Mouse (Mus musculus) forebrain, embryonic 15.5 days (tissue): ENCODE measurements at regions not wholly inside any gene's neighbourhood (a gene's known extent, or its start where the extent isn't known, plus 50 kb on each side); places are given as distances from the start of the nearest gene placed in this dataset.
A peak's percentile ranks its signal among the peaks of the same experiment; 100 is the strongest.

Experiments used
- ATAC-seq: fragments of 200-750 bp; cut with Nextera tagmentation; replicated peaks from 2 replicates; pipeline ENCODE4 v1.8.0; 2017; ENCODE audit warnings: mild to moderate bottlenecking, moderate TSS enrichment, moderate library complexity
- H3K27ac ChIP-seq: fragments of 300-500 bp; sonication (generic); replicated peaks from 2 replicates; pipeline ENCODE4 v1.5.1; 2015; ENCODE audit warnings: mild to moderate bottlenecking, inconsistent platforms
- H3K27me3 ChIP-seq: fragments of 300-500 bp; sonication (generic); 2 replicates; pipeline ENCODE4 v1.6.1; 2015; ENCODE audit warnings: inconsistent platforms
- H3K36me3 ChIP-seq: fragments of 300-500 bp; sonication (generic); 2 replicates; pipeline ENCODE4 v1.6.1; 2015; ENCODE audit warnings: mild to moderate bottlenecking, inconsistent platforms
- H3K4me1 ChIP-seq: fragments of 300-500 bp; sonication (generic); 2 replicates; pipeline ENCODE4 v1.6.1; 2015; ENCODE audit warnings: inconsistent platforms
- H3K4me2 ChIP-seq: fragments of 300-500 bp; sonication (generic); replicated peaks from 2 replicates; pipeline ENCODE4 v1.6.1; 2015; ENCODE audit warnings: mild to moderate bottlenecking, inconsistent platforms
- H3K4me3 ChIP-seq: fragments of 300-500 bp; sonication (generic); 2 replicates; pipeline ENCODE4 v1.5.1; 2015; ENCODE audit warnings: mild to moderate bottlenecking, inconsistent platforms
- H3K9ac ChIP-seq: fragments of 300-500 bp; sonication (generic); replicated peaks from 2 replicates; pipeline ENCODE4 v1.6.1; 2015; ENCODE audit warnings: mild to moderate bottlenecking, inconsistent platforms
- H3K9me3 ChIP-seq: fragments of 300-500 bp; sonication (generic); 2 replicates; pipeline ENCODE4 v1.6.1; 2016; ENCODE audit warnings: inconsistent platforms
- WGBS: fragments of 180-500 bp; shearing (Covaris S2); methylation state at CpG from one replicate; pipeline ENCODE4 v1.1.7; 2015; ENCODE audit warnings: mixed read lengths; 5-methylcytosine and 5-hydroxymethylcytosine counted together

GRCm38 (mm10) chr9:61563017-61563416 is 190.9 kb downstream of the Tle3 start:
- Histone ChIP-seq H3K36me3 (no peaks in the 10 kb centered on the region), H3K4me2 (no peak overlapping the region), H3K27ac (peak overlapping the region; percentile 50), H3K9me3 (no peaks in the 10 kb centered on the region), H3K4me3 (no peak overlapping the region), H3K9ac (no peak overlapping the region), H3K4me1 (peaks cover 18% of the 10 kb centered on the region), H3K27me3 (no peaks in the 10 kb centered on the region)
- ATAC-seq, result peak; percentile 65
- 9% methylated on average over 8 of the region's 8 CpGs for WGBS

GRCm38 (mm10) chr9:61561551-61561950 is 189.4 kb downstream of the Tle3 start:
- H3K27ac ChIP-seq, result peak overlapping the region; percentile 27; the same call in 1 of the 2 replicates

GRCm38 (mm10) chr9:61558621-61559020 is 186.5 kb downstream of the Tle3 start:
- Histone ChIP-seq H3K36me3 (no peaks in the 10 kb centered on the region), H3K27ac (peak overlapping the region; percentile 44; the same call in 1 of the 2 replicates), H3K4me1 (peaks cover 26% of the 10 kb centered on the region), H3K9ac (no peak overlapping the region), H3K9me3 (no peaks in the 10 kb centered on the region), H3K4me2 (no peak overlapping the region), H3K27me3 (no peaks in the 10 kb centered on the region), H3K4me3 (no peak overlapping the region)
- 43% methylated on average over 10 of the region's 10 CpGs for WGBS
- peak; percentile 76 for ATAC-seq

More at GRCm38 (mm10) chr9:61561551-61561950, 189.4 kb downstream of the Tle3 start:
- H3K36me3 ChIP-seq, result no peaks in the 10 kb centered on the region
- ATAC-seq, result no peak
- H3K27me3 ChIP-seq, result no peaks in the 10 kb centered on the region
- H3K4me3 ChIP-seq, result no peak overlapping the region
- 7% methylated on average over 8 of the region's 8 CpGs for WGBS
- H3K9me3 ChIP-seq, result no peaks in the 10 kb centered on the region
- peaks cover 18% of the 10 kb centered on the region for H3K4me1 ChIP-seq
- no peak overlapping the region for H3K9ac ChIP-seq
- no peak overlapping the region for H3K4me2 ChIP-seq

- no peaks in the 10 kb centered on the region for H3K36me3 ChIP-seq
- H3K9me3 ChIP-seq, result no peaks in the 10 kb centered on the region
- WGBS, result 93% methylated on average over 7 of the region's 7 CpGs
- no peak overlapping the region for H3K4me2 ChIP-seq
- no peak for ATAC-seq
- H3K4me1 ChIP-seq, result peaks cover 18% of the 10 kb centered on the region
- no peak overlapping the region for H3K9ac ChIP-seq
- no peak overlapping the region for H3K4me3 ChIP-seq
- no peak overlapping the region for H3K27ac ChIP-seq
- no peaks in the 10 kb centered on the region for H3K27me3 ChIP-seq
These were observed 184.9 kb downstream of the Tle3 start for GRCm38 (mm10) chr9:61557025-61557424.

GRCm38 (mm10) chr9:61555173-61555572 is 183.0 kb downstream of the Tle3 start:
- Histone ChIP-seq H3K9me3 (no peaks in the 10 kb centered on the region), H3K9ac (no peak overlapping the region), H3K4me1 (peaks cover 26% of the 10 kb centered on the region), H3K27ac (no peak overlapping the region), H3K4me2 (no peak overlapping the region), H3K36me3 (no peaks in the 10 kb centered on the region), H3K27me3 (no peaks in the 10 kb centered on the region), H3K4me3 (no peak overlapping the region)
- ATAC-seq, result no peak
- 74% methylated on average over 8 of the region's 8 CpGs for WGBS

- 59% methylated on average over 7 of the region's 7 CpGs for WGBS
- Histone ChIP-seq H3K9ac (no peak overlapping the region), H3K36me3 (no peaks in the 10 kb centered on the region), H3K4me2 (no peak overlapping the region), H3K4me3 (no peak overlapping the region), H3K9me3 (no peaks in the 10 kb centered on the region), H3K27ac (peak overlapping the region; percentile 51; the same call in 1 of the 2 replicates), H3K4me1 (peaks cover 31% of the 10 kb centered on the region), H3K27me3 (no peaks in the 10 kb centered on the region)
- ATAC-seq, result no peak
These were observed 182.4 kb downstream of the Tle3 start for GRCm38 (mm10) chr9:61554611-61555010.

- peaks cover 38% of the 10 kb centered on the region for H3K4me1 ChIP-seq
- 15% methylated on average over 5 of the region's 5 CpGs for WGBS
- no peaks in the 10 kb centered on the region for H3K36me3 ChIP-seq
- no peak overlapping the region for H3K4me3 ChIP-seq
- H3K9me3 ChIP-seq, result no peaks in the 10 kb centered on the region
- no peak overlapping the region for H3K9ac ChIP-seq
- H3K27me3 ChIP-seq, result no peaks in the 10 kb centered on the region
- 0 out of 2 replicates have a peak overlapping the region, but pooled peaks have one; percentile 15 for H3K27ac ChIP-seq
- H3K4me2 ChIP-seq, result no peak overlapping the region
- peak; percentile 39; the same call in 1 of the 2 replicates for ATAC-seq
These were observed 181.5 kb downstream of the Tle3 start for GRCm38 (mm10) chr9:61553626-61554025.

- WGBS, result 42% methylated on average over 9 of the region's 9 CpGs
- H3K4me1 ChIP-seq, result peaks cover 38% of the 10 kb centered on the region
- H3K36me3 ChIP-seq, result no peaks in the 10 kb centered on the region
- no peak overlapping the region for H3K4me3 ChIP-seq
- no peak overlapping the region for H3K9ac ChIP-seq
- peak overlapping the region; percentile 38; the same call in 1 of the 2 replicates for H3K27ac ChIP-seq
- no peaks in the 10 kb centered on the region for H3K9me3 ChIP-seq
- no peaks in the 10 kb centered on the region for H3K27me3 ChIP-seq
- H3K4me2 ChIP-seq, result no peak overlapping the region
- no peak for ATAC-seq
These were observed 179.2 kb downstream of the Tle3 start for GRCm38 (mm10) chr9:61551361-61551760.

- no peak overlapping the region for H3K27ac ChIP-seq
- H3K9me3 ChIP-seq, result no peaks in the 10 kb centered on the region
- no peak overlapping the region for H3K9ac ChIP-seq
- H3K4me1 ChIP-seq, result peaks cover 40% of the 10 kb centered on the region
- peak; percentile 44 for ATAC-seq
- H3K36me3 ChIP-seq, result no peaks in the 10 kb centered on the region
- H3K4me2 ChIP-seq, result no peak overlapping the region
- H3K27me3 ChIP-seq, result no peaks in the 10 kb centered on the region
- H3K4me3 ChIP-seq, result no peak overlapping the region
- WGBS, result 19% methylated on average over 3 of the region's 3 CpGs
These were observed 178.2 kb downstream of the Tle3 start for GRCm38 (mm10) chr9:61550326-61550725.

- peak; percentile 83 for ATAC-seq
- H3K36me3 ChIP-seq, result no peaks in the 10 kb centered on the region
- H3K9ac ChIP-seq, result no peak overlapping the region
- no peaks in the 10 kb centered on the region for H3K27me3 ChIP-seq
- H3K9me3 ChIP-seq, result no peaks in the 10 kb centered on the region
- no peak overlapping the region for H3K4me3 ChIP-seq
- peak overlapping the region; percentile 49 for H3K27ac ChIP-seq
- peaks cover 40% of the 10 kb centered on the region for H3K4me1 ChIP-seq
- no peak overlapping the region for H3K4me2 ChIP-seq
- 9% methylated on average over 5 of the region's 5 CpGs for WGBS
These were observed 177.6 kb downstream of the Tle3 start for GRCm38 (mm10) chr9:61549692-61550241.

GRCm38 (mm10) chr9:61537316-61538189 is 165.4 kb downstream of the Tle3 start:
- no peak overlapping the region for H3K27ac ChIP-seq
- peaks cover 15% of the 10 kb centered on the region for H3K4me1 ChIP-seq
- no peak for ATAC-seq
- H3K4me3 ChIP-seq, result no peak overlapping the region
- no peak overlapping the region for H3K9ac ChIP-seq
- H3K9me3 ChIP-seq, result no peaks in the 10 kb centered on the region
- H3K36me3 ChIP-seq, result no peaks in the 10 kb centered on the region
- H3K27me3 ChIP-seq, result no peaks in the 10 kb centered on the region
- peak overlapping the region; percentile 28; the same call in 1 of the 2 replicates for H3K4me2 ChIP-seq
- 22% methylated on average over 16 of the region's 22 CpGs for WGBS

- 88% methylated on average over 9 of the region's 9 CpGs for WGBS
- Histone ChIP-seq H3K27ac (no peak overlapping the region), H3K4me2 (no peak overlapping the region), H3K9me3 (no peaks in the 10 kb centered on the region), H3K27me3 (no peaks in the 10 kb centered on the region), H3K36me3 (no peaks in the 10 kb centered on the region), H3K4me1 (peaks cover 43% of the 10 kb centered on the region), H3K4me3 (no peak overlapping the region), H3K9ac (no peak overlapping the region)
- ATAC-seq, result no peak
These were observed 161.1 kb downstream of the Tle3 start for GRCm38 (mm10) chr9:61533237-61533636.
